Mouse (Mus musculus): Measurements from ENCODE around the gene Serinc3. TPM values are rescaled to one million over a fixed set of nuclear protein-coding genes. Genes with fewer than 3 reads are reported as not detected.
"Not testable (repeated sequence)": the region's sequence is repeated elsewhere in the genome, so short reads cannot be mapped to it uniquely, and the experiment has no call there.

The Serinc3 gene
- polyA plus RNA-seq, 1 experiment, result 31.2 TPM

GRCm38 (mm10) chr2:163657486-163657885 is 12.6 kb upstream of the Serinc3 start:
- TF ChIP-seq GATA1 (IDR thresholded peaks at IDR 0.05; ENCODE audit: borderline replicate concordance, low read length), result no peak
- no peak for TF ChIP-seq FLI1 (IDR thresholded peaks at IDR 0.05; ENCODE audit: low read length)
- Histone ChIP-seq H3K36me3 (replicated peaks; ENCODE audit: low read length) (peaks cover 4% of the 10 kb centered on the region), H3K9me3 (no peaks in the 10 kb centered on the region), H3K4me3 (replicated peaks) (no peak overlapping the region), H3K4me1 (peaks cover 48% of the 10 kb centered on the region), H3K27me3 (replicated peaks) (no peaks in the 10 kb centered on the region)

GRCm38 (mm10) chr2:163655699-163656098 is 10.8 kb upstream of the Serinc3 start:
- not testable (repeated sequence) for H3K4me3 ChIP-seq (replicated peaks)

GRCm38 (mm10) chr2:163646461-163647080 is 1.6 kb upstream of the Serinc3 start:
- no peak overlapping the region for H3K4me3 ChIP-seq (replicated peaks)
- peaks cover 5% of the 10 kb centered on the region for H3K36me3 ChIP-seq (replicated peaks; ENCODE audit: low read length)
- TF ChIP-seq FLI1 (IDR thresholded peaks at IDR 0.05; ENCODE audit: low read length) (no peak), GATA1 (IDR thresholded peaks at IDR 0.05; ENCODE audit: borderline replicate concordance, low read length) (no peak)
- H3K27me3 ChIP-seq (replicated peaks), result no peaks in the 10 kb centered on the region
- peaks cover 10% of the 10 kb centered on the region for H3K9me3 ChIP-seq
- peaks cover 30% of the 10 kb centered on the region for H3K4me1 ChIP-seq

More at GRCm38 (mm10) chr2:163655699-163656098, 10.8 kb upstream of the Serinc3 start:
- H3K27me3 ChIP-seq (replicated peaks); H3K9me3 ChIP-seq; H3K36me3 ChIP-seq (replicated peaks; ENCODE audit: low read length): not testable (repeated sequence)
- H3K4me1 ChIP-seq, result peaks cover 30% of the 10 kb centered on the region

GRCm38 (mm10) chr2:163645700-163646460 is 949 bp upstream of the Serinc3 start:
- Histone ChIP-seq H3K4me3 (replicated peaks) (peak overlapping the region; percentile 94), H3K9me3 (peaks cover 10% of the 10 kb centered on the region), H3K27me3 (replicated peaks) (no peaks in the 10 kb centered on the region), H3K4me1 (peaks cover 37% of the 10 kb centered on the region), H3K36me3 (replicated peaks; ENCODE audit: low read length) (peaks cover 8% of the 10 kb centered on the region)
- TF ChIP-seq FLI1 (IDR thresholded peaks at IDR 0.05; ENCODE audit: low read length) (no peak), GATA1 (IDR thresholded peaks at IDR 0.05; ENCODE audit: borderline replicate concordance, low read length) (no peak)

GRCm38 (mm10) chr2:163644047-163644446 is 884 bp downstream of the Serinc3 start:
- no peaks in the 10 kb centered on the region for H3K27me3 ChIP-seq (replicated peaks)
- H3K4me3 ChIP-seq (replicated peaks), result peak overlapping the region; percentile 94
- H3K9me3 ChIP-seq, result no peaks in the 10 kb centered on the region
- peaks cover 55% of the 10 kb centered on the region for H3K4me1 ChIP-seq
- no peak for TF ChIP-seq GATA1 (IDR thresholded peaks at IDR 0.05; ENCODE audit: borderline replicate concordance, low read length)
- TF ChIP-seq FLI1 (IDR thresholded peaks at IDR 0.05; ENCODE audit: low read length), result no peak
- H3K36me3 ChIP-seq (replicated peaks; ENCODE audit: low read length), result peaks cover 25% of the 10 kb centered on the region

GRCm38 (mm10) chr2:163643576-163643971 is 1.4 kb downstream of the Serinc3 start:
- H3K27me3 ChIP-seq (replicated peaks), result no peaks in the 10 kb centered on the region
- no peaks in the 10 kb centered on the region for H3K9me3 ChIP-seq
- peak overlapping the region; percentile 94 for H3K4me3 ChIP-seq (replicated peaks)
- no peak for TF ChIP-seq FLI1 (IDR thresholded peaks at IDR 0.05; ENCODE audit: low read length)
- H3K4me1 ChIP-seq, result peaks cover 60% of the 10 kb centered on the region
- peaks cover 28% of the 10 kb centered on the region for H3K36me3 ChIP-seq (replicated peaks; ENCODE audit: low read length)

- H3K36me3 ChIP-seq (replicated peaks; ENCODE audit: low read length), result peaks cover 35% of the 10 kb centered on the region
- peak overlapping the region; percentile 94 for H3K4me3 ChIP-seq (replicated peaks)
- TF ChIP-seq FLI1 (IDR thresholded peaks at IDR 0.05; ENCODE audit: low read length), result no peak
- TF ChIP-seq GATA1 (IDR thresholded peaks at IDR 0.05; ENCODE audit: borderline replicate concordance, low read length), result no peak
- H3K9me3 ChIP-seq, result no peaks in the 10 kb centered on the region
- no peaks in the 10 kb centered on the region for H3K27me3 ChIP-seq (replicated peaks)
- peaks cover 67% of the 10 kb centered on the region for H3K4me1 ChIP-seq
Measured at GRCm38 (mm10) chr2:163642685-163643575, 2.0 kb downstream of the Serinc3 start.

GRCm38 (mm10) chr2:163641681-163642080 is 3.2 kb downstream of the Serinc3 start:
- TF ChIP-seq FLI1 (IDR thresholded peaks at IDR 0.05; ENCODE audit: low read length) (no peak), GATA1 (IDR thresholded peaks at IDR 0.05; ENCODE audit: borderline replicate concordance, low read length) (no peak)
- Histone ChIP-seq H3K9me3 (no peaks in the 10 kb centered on the region), H3K4me1 (peaks cover 77% of the 10 kb centered on the region), H3K36me3 (replicated peaks; ENCODE audit: low read length) (peaks cover 47% of the 10 kb centered on the region), H3K4me3 (replicated peaks) (peak overlapping the region; percentile 85), H3K27me3 (replicated peaks) (no peaks in the 10 kb centered on the region)

- TF ChIP-seq GATA1 (IDR thresholded peaks at IDR 0.05; ENCODE audit: borderline replicate concordance, low read length) (no peak), FLI1 (IDR thresholded peaks at IDR 0.05; ENCODE audit: low read length) (no peak)
- peak overlapping the region; percentile 80 for H3K4me3 ChIP-seq (replicated peaks)
- no peaks in the 10 kb centered on the region for H3K9me3 ChIP-seq
- H3K27me3 ChIP-seq (replicated peaks), result no peaks in the 10 kb centered on the region
- peaks cover 59% of the 10 kb centered on the region for H3K36me3 ChIP-seq (replicated peaks; ENCODE audit: low read length)
- H3K4me1 ChIP-seq, result peaks cover 80% of the 10 kb centered on the region
Measured at GRCm38 (mm10) chr2:163640493-163640892, 4.4 kb downstream of the Serinc3 start.

All from megakaryocyte, embryonic 14.5 days (primary cell).